Mouse (Mus musculus): ENCODE data around the gene Gnrhr. TPM values are rescaled to one million over a fixed set of nuclear protein-coding genes. Genes with fewer than 3 reads are reported as not detected.

Gnrhr gene
- not detected in 2 replicates for polyA plus RNA-seq (2016; fragmentation: Nextera tagmentation; extraction: Ambion mirVana)

DNA sequence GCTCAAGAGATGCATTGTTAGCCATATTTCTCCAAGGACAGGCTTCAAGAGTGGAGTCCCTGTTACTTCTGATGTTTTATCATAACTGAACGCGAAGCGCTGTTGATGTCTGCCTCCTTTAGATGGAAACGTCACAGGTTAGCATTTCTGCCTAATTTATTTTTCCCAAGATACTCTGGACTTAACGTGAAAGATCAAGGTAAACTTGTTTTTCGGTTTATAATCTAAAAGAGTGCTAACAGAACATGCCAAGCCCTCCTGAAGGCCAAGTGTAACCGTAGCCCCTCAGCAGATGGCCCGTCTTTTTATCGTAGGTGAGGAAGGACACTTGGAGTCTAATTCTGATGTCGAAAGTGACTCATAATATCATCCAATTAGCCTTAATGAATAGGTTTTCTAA lies at the start of gene Gnrhr:
Gene Gnrhr (minus strand): TSS at position 101 of the 400 bp plus-strand sequence.
- Histone ChIP-seq H3K27ac (replicated peaks) (no peak within 1 kb of the TSS), H3K4me1 (no peaks in the 10 kb centered on the region), H3K9me3 (no peaks in the 10 kb centered on the region), H3K4me3 (no peak within 1 kb of the TSS), H3K36me3 (no peaks in the 10 kb centered on the region), H3K4me2 (replicated peaks) (no peak within 1 kb of the TSS), H3K27me3 (no peaks in the 10 kb centered on the region), H3K9ac (replicated peaks) (no peak within 1 kb of the TSS)
- no peak for ATAC-seq (ENCODE audit: low FRiP score, low read depth)
- 88% methylated on average over 10 of the region's 10 CpGs for WGBS

DNA sequence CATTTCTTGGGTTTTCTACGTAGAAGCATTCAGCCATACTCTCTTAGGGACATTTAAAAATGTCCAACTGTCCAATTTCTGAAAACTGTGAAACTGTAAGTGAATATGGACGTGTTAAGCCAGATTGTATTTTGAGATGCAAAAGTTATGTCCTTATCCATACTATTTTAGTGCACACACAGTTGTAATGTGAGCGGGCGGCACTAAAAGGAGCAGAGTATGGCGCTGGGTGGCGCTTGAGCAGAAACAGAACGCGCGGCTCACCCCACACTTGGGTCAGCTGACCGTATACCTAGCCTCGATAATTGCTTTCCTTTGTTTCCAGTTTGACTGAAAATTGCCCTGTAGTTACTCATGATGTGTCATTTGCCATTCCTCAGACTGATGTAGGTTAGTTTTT lies 48.9 kb upstream of the Gnrhr start:
- H3K4me3 ChIP-seq = no peak overlapping the region
- H3K36me3 ChIP-seq = no peaks in the 10 kb centered on the region
- WGBS = 94% methylated on average over 11 of the region's 11 CpGs
- no peaks in the 10 kb centered on the region for H3K9me3 ChIP-seq
- no peaks in the 10 kb centered on the region for H3K4me1 ChIP-seq
- H3K9ac ChIP-seq (replicated peaks) = no peak overlapping the region
- no peaks in the 10 kb centered on the region for H3K27me3 ChIP-seq
- no peak overlapping the region for H3K4me2 ChIP-seq (replicated peaks)
- no peak overlapping the region for H3K27ac ChIP-seq (replicated peaks)
- no peak for ATAC-seq (ENCODE audit: low FRiP score, low read depth)

DNA sequence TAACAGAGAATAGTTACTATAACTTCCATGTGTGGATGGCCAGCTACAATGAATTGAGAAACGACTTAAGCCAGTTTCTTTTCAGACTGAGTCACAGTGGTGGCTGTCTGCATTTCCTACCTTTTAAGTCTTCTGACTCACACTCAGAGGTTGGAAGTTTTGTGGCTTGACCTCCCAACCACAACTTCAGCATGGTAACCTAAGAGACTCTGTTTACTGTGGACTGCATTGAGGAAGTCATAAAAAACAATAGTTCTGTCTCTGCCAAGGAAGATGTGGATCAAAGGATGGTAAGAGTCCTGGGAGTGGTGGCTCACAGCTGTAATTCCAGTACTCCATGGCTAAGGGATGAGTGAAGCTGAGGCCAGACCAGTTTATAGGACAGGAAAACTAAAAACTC lies 47.2 kb upstream of the Gnrhr start:
- WGBS = 69% methylated on average over 1 of the region's 1 CpGs
- no peaks in the 10 kb centered on the region for H3K27me3 ChIP-seq
- no peaks in the 10 kb centered on the region for H3K4me1 ChIP-seq
- no peak for ATAC-seq (ENCODE audit: low FRiP score, low read depth)
- H3K4me2 ChIP-seq (replicated peaks) = no peak overlapping the region
- no peak overlapping the region for H3K27ac ChIP-seq (replicated peaks)
- H3K36me3 ChIP-seq = no peaks in the 10 kb centered on the region
- H3K9ac ChIP-seq (replicated peaks) = no peak overlapping the region
- no peaks in the 10 kb centered on the region for H3K9me3 ChIP-seq
- H3K4me3 ChIP-seq = no peak overlapping the region

DNA sequence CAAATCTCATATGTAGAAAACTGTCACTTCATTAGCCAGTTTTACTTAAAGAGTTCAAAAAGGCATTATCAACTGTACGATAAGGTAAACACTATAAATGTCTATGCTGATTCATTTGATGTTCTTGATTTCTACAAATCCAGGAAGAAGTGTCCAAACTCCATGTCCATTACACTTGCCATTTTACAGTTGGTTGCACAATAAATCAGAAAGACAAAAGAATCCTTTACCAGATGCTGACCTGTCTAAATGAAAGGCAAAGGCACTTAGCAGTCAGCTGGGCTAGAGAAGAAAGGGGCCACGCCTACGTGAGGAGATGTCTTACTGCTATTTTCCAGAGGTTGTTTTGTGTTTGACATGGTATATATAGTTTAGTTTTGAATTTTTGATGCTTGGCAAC lies 46.6 kb upstream of the Gnrhr start:
- Histone ChIP-seq H3K4me2 (replicated peaks) (no peak overlapping the region), H3K4me1 (no peaks in the 10 kb centered on the region), H3K4me3 (no peak overlapping the region), H3K9me3 (no peaks in the 10 kb centered on the region), H3K9ac (replicated peaks) (no peak overlapping the region), H3K36me3 (no peaks in the 10 kb centered on the region), H3K27ac (replicated peaks) (no peak overlapping the region), H3K27me3 (no peaks in the 10 kb centered on the region)
- ATAC-seq (ENCODE audit: low FRiP score, low read depth) = no peak
- WGBS = 84% methylated on average over 3 of the region's 3 CpGs

DNA sequence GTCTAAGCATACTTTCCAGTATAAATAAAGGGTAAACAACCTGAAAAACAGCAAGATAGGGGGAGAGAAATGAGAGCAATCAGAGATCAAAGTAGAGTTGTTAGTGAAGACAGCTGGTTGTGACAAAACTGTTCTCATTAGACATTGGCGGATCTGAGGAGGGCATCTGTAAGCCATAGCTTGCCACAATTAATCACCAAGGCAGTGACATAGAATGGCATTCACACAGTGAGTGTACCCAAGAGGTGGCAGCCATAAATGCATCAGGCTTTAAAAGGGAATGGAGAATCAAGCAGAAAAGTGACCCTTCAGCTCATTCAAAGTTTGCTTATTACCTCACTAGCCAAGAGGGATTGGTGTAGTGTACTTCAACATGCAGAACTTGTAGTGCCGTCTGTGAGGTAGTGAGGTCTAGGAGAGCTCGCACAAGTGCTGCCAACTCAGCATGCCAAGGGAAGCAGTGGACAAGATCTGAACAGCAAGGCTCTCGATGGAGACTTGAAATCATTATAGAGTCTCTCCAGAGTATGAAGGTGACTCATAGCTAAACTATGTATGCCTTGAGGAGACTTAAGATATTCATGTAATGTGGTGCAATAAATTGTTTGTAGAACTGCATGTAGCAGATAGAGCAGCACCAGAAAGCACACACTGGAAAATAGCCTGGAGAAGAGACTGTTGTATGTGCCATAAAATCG lies 29.6 kb upstream of the Gnrhr start:
- Histone ChIP-seq H3K27me3 (no peaks in the 10 kb centered on the region), H3K4me3 (no peak overlapping the region), H3K4me1 (no peaks in the 10 kb centered on the region), H3K36me3 (no peaks in the 10 kb centered on the region), H3K9me3 (no peaks in the 10 kb centered on the region), H3K9ac (replicated peaks) (no peak overlapping the region), H3K4me2 (replicated peaks) (no peak overlapping the region), H3K27ac (replicated peaks) (no peak overlapping the region)
- ATAC-seq (ENCODE audit: low FRiP score, low read depth) = no peak
- WGBS = 90% methylated on average over 5 of the region's 5 CpGs

DNA sequence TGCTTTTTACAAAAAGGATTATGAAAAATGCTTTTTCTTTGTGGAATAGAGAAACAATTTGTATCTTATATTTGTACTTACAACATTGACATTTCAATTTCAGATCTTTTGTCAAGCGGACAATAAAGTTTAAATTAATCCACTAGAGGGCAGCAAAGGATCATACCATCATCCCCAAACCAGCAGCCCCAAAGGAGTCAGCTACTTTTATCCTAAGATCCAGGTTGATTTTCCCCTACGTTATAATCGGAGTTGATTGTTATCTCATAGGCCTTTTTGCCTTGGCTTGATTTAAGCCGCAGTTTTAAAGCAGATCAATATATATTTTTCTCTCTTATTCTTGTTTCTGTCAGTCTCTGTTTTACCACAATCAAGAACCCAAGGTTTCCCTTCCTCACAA lies 6.3 kb downstream of the Gnrhr start:
- WGBS = 23% methylated on average over 4 of the region's 4 CpGs
- no peak overlapping the region for H3K27ac ChIP-seq (replicated peaks)
- H3K9me3 ChIP-seq = no peaks in the 10 kb centered on the region
- ATAC-seq (ENCODE audit: low FRiP score, low read depth) = peak; percentile 55
- H3K4me1 ChIP-seq = no peaks in the 10 kb centered on the region
- no peaks in the 10 kb centered on the region for H3K36me3 ChIP-seq
- no peaks in the 10 kb centered on the region for H3K27me3 ChIP-seq
- no peak overlapping the region for H3K9ac ChIP-seq (replicated peaks)
- H3K4me3 ChIP-seq = no peak overlapping the region
- no peak overlapping the region for H3K4me2 ChIP-seq (replicated peaks)

DNA sequence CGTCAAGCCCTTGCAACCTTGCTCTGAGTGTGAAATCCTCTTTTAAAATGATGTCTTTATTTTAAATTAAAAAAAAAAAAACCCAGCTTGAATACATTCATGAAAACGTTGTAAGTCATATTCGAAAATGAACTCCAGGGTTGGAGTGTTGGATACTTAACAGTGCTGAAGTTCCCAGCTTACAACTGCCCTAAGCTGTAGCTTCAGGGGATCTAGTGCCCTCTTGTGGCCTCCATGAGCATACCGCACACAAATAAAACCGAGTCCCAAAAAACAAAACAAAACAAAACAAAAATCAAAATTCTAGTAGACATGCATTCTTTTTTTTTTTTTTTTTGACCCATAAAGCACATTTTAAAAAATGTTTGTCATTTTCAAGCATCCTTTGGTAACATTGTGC lies 6.9 kb downstream of the Gnrhr start:
- no peak overlapping the region for H3K27ac ChIP-seq (replicated peaks)
- ATAC-seq (ENCODE audit: low FRiP score, low read depth) = no peak
- no peak overlapping the region for H3K4me2 ChIP-seq (replicated peaks)
- H3K9me3 ChIP-seq = no peaks in the 10 kb centered on the region
- 26% methylated on average over 5 of the region's 5 CpGs for WGBS
- no peaks in the 10 kb centered on the region for H3K4me1 ChIP-seq
- no peaks in the 10 kb centered on the region for H3K36me3 ChIP-seq
- no peaks in the 10 kb centered on the region for H3K27me3 ChIP-seq
- no peak overlapping the region for H3K9ac ChIP-seq (replicated peaks)
- no peak overlapping the region for H3K4me3 ChIP-seq

DNA sequence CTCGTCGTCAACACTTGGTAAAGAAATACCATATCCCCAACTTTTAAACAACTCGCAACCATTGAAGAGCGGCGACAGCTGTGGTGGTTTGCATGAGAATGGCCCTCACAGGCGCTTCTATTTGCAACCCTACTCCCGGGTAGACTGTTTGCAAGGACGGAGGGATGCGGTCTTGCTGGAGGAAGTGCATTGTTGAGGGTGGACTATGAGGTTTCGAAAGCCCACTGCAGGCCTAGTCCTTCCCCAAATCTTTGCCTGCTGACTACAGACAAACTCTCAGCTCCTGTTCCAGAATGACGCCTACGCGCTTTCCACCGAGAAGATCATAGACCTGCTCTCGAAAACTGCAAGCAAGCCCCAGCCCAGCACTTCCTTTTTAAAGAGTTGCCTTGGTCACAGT lies 7.4 kb downstream of the Gnrhr start:
- no peak overlapping the region for H3K27ac ChIP-seq (replicated peaks)
- no peak overlapping the region for H3K4me3 ChIP-seq
- no peaks in the 10 kb centered on the region for H3K27me3 ChIP-seq
- no peak for ATAC-seq (ENCODE audit: low FRiP score, low read depth)
- H3K9me3 ChIP-seq = no peaks in the 10 kb centered on the region
- H3K36me3 ChIP-seq = no peaks in the 10 kb centered on the region
- 41% methylated on average over 15 of the region's 15 CpGs for WGBS
- no peak overlapping the region for H3K9ac ChIP-seq (replicated peaks)
- no peak overlapping the region for H3K4me2 ChIP-seq (replicated peaks)
- H3K4me1 ChIP-seq = no peaks in the 10 kb centered on the region

DNA sequence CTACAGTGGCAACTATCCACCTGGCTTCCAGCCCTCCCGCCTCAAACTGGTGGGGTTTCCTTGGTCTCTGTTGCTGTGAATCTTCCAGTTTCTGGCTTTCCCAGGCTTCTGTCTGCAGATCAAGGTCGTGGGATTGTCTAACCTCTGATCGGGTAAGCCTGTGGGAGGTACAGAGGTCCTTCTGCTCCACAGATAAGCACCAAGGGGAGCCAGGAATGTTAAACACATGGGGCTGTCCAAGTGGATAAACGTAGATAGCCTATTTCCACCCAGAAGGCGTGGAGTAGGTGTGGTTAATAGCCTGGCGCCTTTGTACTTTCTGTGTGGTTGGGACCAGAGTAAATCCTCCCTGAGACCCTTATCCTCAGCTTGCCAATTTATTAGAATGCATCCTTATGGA lies 10.3 kb downstream of the Gnrhr start:
- ATAC-seq (ENCODE audit: low FRiP score, low read depth) = no peak
- Histone ChIP-seq H3K9ac (replicated peaks) (no peak overlapping the region), H3K27me3 (no peaks in the 10 kb centered on the region), H3K4me2 (replicated peaks) (no peak overlapping the region), H3K36me3 (no peaks in the 10 kb centered on the region), H3K9me3 (no peaks in the 10 kb centered on the region), H3K4me3 (no peak overlapping the region), H3K27ac (replicated peaks) (no peak overlapping the region), H3K4me1 (no peaks in the 10 kb centered on the region)
- WGBS = 80% methylated on average over 6 of the region's 6 CpGs

DNA sequence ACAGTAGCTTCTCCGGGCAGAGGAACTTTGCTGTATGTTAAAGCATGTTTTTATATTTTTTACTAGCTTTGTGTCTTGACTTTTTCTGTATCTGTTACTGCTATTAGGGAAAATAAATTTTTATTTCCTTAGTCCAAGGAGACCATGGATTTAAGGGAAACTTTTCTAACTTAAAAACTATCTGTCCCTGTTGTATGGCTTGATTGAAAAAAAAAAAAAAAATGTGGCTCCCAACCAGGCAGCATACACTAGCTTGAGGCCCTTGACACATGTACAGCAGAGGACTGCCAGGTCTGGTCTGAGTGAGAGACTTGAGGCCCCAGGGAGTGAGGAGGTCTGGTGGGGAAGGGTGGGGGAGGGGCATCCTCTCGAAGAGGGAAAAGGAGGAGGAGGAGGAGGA lies 23.9 kb downstream of the Gnrhr start:
- H3K27ac ChIP-seq (replicated peaks) = peak overlapping the region; percentile 94; the same call in 1 of the 2 replicates
- H3K27me3 ChIP-seq = no peaks in the 10 kb centered on the region
- ATAC-seq (ENCODE audit: low FRiP score, low read depth) = no peak
- no peak overlapping the region for H3K4me3 ChIP-seq
- H3K4me1 ChIP-seq = peaks cover 9% of the 10 kb centered on the region
- no peak overlapping the region for H3K9ac ChIP-seq (replicated peaks)
- no peak overlapping the region for H3K4me2 ChIP-seq (replicated peaks)
- no peaks in the 10 kb centered on the region for H3K9me3 ChIP-seq
- 46% methylated on average over 2 of the region's 2 CpGs for WGBS
- 0 out of 2 replicates have a peak, but pooled peaks cover 4% of the 10 kb centered on the region for H3K36me3 ChIP-seq

DNA sequence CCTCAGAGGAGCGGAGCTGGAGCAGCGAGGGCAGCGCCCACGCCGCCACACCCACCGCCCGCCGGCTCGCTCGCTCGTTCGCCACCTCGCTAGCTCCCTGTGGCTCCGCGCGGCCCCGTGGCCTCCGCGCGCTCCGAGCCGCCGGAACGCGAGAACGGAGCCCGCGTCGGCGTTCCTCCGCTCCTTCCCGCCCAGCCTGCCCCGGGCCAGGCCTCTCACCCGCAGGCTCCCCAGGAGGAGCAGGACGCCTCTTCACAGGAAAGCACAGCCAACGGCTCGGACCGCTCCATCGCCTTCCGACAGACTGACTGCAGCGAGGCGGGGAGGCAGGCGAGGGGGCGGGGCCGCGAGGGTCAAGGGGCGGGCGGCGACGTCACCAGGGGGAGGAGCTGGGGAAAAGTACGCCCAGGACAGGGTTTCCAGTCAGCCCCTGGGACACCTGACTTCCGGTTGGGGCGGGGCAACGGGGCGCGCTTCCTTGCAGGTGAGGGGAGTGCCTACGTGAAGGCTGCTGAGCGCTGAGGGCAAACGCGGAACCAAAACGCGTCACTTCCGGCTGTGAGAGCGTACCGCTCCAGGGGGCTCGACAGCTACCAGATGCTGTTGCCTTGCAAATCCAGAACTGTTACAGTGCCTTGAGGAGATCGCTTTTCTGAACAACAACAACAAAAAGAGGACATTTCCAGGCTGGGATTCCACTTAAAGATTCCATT lies 25.1 kb downstream of the Gnrhr start, which contains the start of gene Uba6:
Gene Uba6 (minus strand): TSS at position 355 of the 713 bp plus-strand sequence.
- Histone ChIP-seq H3K4me2 (replicated peaks) (peak within 1 kb of the TSS; percentile 76), H3K9me3 (no peaks in the 10 kb centered on the region), H3K4me1 (peaks cover 9% of the 10 kb centered on the region), H3K27me3 (no peaks in the 10 kb centered on the region), H3K4me3 (peak within 1 kb of the TSS; percentile 82), H3K27ac (replicated peaks) (peak within 1 kb of the TSS; percentile 94), H3K36me3 (peaks cover 12% of the 10 kb centered on the region; the same call in 1 of the 2 replicates), H3K9ac (replicated peaks) (peak within 1 kb of the TSS; percentile 86)
- WGBS = under 1% methylated on average over 47 of the region's 67 CpGs
- ATAC-seq (ENCODE audit: low FRiP score, low read depth) = peak; percentile 99

DNA sequence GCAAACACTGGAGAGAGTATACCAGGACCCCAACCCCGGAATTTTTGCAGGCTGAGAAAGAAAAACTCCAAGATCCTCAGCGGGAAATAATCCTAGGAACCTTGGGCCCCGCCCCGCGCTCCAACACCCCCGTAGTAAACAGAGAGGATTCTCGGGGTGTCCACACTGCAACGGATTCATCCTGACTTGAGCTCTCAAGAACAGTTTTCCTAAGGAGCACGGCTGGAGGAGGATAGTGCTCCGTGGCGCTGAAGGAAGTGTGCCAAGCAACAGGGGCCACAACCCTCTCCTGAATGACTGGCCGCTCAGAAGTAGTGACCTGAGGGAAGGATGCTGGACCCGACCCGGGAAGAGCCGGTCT lies 25.6 kb downstream of the Gnrhr start:
- peak overlapping the region; percentile 76 for H3K4me2 ChIP-seq (replicated peaks)
- ATAC-seq (ENCODE audit: low FRiP score, low read depth) = no peak
- peak overlapping the region; percentile 86 for H3K9ac ChIP-seq (replicated peaks)
- no peaks in the 10 kb centered on the region for H3K9me3 ChIP-seq
- peaks cover 12% of the 10 kb centered on the region; the same call in 1 of the 2 replicates for H3K36me3 ChIP-seq
- WGBS = under 1% methylated on average over 13 of the region's 15 CpGs
- H3K4me3 ChIP-seq = peak overlapping the region; percentile 82
- peaks cover 9% of the 10 kb centered on the region for H3K4me1 ChIP-seq
- H3K27me3 ChIP-seq = no peaks in the 10 kb centered on the region
- peak overlapping the region; percentile 94 for H3K27ac ChIP-seq (replicated peaks)

Measured in midbrain, embryonic 12.5 days (tissue).